Mouse (Mus musculus): ENCODE results near the gene Xpnpep2. TPM values are rescaled to one million over a fixed set of nuclear protein-coding genes. Genes with fewer than 3 reads are reported as not detected.

Gene Xpnpep2
- polyA plus RNA-seq, 1 experiment from 2014 or later = 2.6 TPM

DNA sequence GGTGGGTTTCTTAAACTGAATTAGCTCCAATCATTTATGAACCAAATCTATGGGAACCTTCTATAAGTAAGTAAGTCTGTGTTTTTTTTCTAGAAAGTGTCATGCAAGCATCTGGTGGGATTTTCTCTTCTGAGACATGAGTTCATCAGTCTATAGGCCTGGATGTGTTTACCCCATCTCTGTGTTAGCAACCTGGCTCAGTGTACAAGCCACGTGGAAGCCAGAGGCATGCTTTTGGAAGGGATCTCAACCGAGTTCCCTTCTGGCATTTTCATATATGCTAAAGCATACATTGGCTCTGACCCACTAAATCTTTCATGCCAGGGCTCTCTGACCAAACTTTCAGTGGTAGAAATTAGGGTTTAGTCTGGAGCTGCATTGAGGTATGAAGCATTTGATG lies 45.4 kb downstream of the Xpnpep2 start:
- H3K4me1 ChIP-seq = no peaks in the 10 kb centered on the region
- no peak overlapping the region for H3K4me3 ChIP-seq
- no peak for DNase-seq (ENCODE audit: low spot score)
- H3K36me3 ChIP-seq = no peaks in the 10 kb centered on the region
- H3K27ac ChIP-seq = no peak overlapping the region
- H3K27me3 ChIP-seq (ENCODE audit: low read depth, poor library complexity, severe bottlenecking) = peaks cover 6% of the 10 kb centered on the region
- H3K9me3 ChIP-seq (replicated peaks) = no peaks in the 10 kb centered on the region
- WGBS = 68% methylated on average over 2 of the region's 2 CpGs

GRCm38 (mm10) chrX:48155489-48155888 lies 47.0 kb downstream of the Xpnpep2 start:
- H3K4me3 ChIP-seq = no peak overlapping the region
- H3K9me3 ChIP-seq (replicated peaks) = no peaks in the 10 kb centered on the region
- no peaks in the 10 kb centered on the region for H3K36me3 ChIP-seq
- no peaks in the 10 kb centered on the region for H3K4me1 ChIP-seq
- WGBS = 93% methylated on average over 6 of the region's 6 CpGs
- peaks cover 16% of the 10 kb centered on the region for H3K27me3 ChIP-seq (ENCODE audit: low read depth, poor library complexity, severe bottlenecking)
- H3K27ac ChIP-seq = no peak overlapping the region
- no peak for DNase-seq (ENCODE audit: low spot score)

- Histone ChIP-seq H3K27ac (no peak overlapping the region), H3K9me3 (replicated peaks) (no peaks in the 10 kb centered on the region), H3K4me1 (no peaks in the 10 kb centered on the region), H3K4me3 (no peak overlapping the region), H3K27me3 (ENCODE audit: low read depth, poor library complexity, severe bottlenecking) (peaks cover 18% of the 10 kb centered on the region), H3K36me3 (no peaks in the 10 kb centered on the region)
- 91% methylated on average over 8 of the region's 8 CpGs for WGBS
- DNase-seq (ENCODE audit: low spot score) = no peak
Observed at GRCm38 (mm10) chrX:48157396-48157795, 48.9 kb downstream of the Xpnpep2 start.

DNA sequence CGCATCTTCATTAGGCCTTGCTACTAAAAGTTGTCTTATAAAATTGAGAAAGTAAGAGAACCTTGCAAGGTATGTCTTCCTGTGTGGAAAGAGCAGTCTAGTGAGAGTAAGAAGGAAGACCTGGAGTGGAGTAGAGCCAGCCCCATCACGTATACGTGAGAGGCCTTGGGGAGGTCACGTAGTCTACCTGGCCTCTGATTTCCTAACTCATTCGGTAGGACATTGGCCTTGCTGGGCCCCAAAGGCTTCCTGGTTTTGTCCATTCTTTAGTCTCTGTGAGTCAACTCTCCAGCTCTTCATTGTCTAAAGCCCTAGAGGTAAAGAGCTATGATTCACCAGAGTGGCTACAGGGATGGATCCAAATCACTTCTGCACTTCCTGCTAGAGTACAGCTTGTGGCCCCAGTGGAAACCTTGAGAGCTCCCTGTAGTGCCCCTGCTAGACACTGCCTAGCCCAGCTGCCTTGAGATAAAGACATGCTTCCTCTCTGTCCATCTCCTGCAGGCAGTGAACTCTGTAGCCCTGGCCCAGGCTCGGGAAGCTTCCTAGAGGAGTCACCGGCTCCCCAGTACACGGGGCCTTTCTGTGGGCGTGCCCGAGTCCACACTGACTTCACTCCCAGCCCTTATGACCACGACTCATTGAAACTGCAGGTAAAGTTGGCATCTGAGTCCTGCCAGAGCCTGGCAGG lies 49.8 kb downstream of the Xpnpep2 start:
- Histone ChIP-seq H3K4me3 (no peak overlapping the region), H3K36me3 (no peaks in the 10 kb centered on the region), H3K27me3 (ENCODE audit: low read depth, poor library complexity, severe bottlenecking) (peaks cover 18% of the 10 kb centered on the region), H3K27ac (no peak overlapping the region), H3K4me1 (no peaks in the 10 kb centered on the region), H3K9me3 (replicated peaks) (no peaks in the 10 kb centered on the region)
- DNase-seq (ENCODE audit: low spot score) = no peak
- 90% methylated on average over 11 of the region's 11 CpGs for WGBS

GRCm38 (mm10) chrX:48169892-48170291 lies 61.4 kb downstream of the Xpnpep2 start:
- Histone ChIP-seq H3K4me3 (no peak overlapping the region), H3K4me1 (no peaks in the 10 kb centered on the region), H3K36me3 (peaks cover 11% of the 10 kb centered on the region), H3K27ac (no peak overlapping the region), H3K9me3 (replicated peaks) (no peaks in the 10 kb centered on the region), H3K27me3 (ENCODE audit: low read depth, poor library complexity, severe bottlenecking) (no peaks in the 10 kb centered on the region)
- DNase-seq (ENCODE audit: low spot score) = no peak
- 83% methylated on average over 1 of the region's 1 CpGs for WGBS

DNA sequence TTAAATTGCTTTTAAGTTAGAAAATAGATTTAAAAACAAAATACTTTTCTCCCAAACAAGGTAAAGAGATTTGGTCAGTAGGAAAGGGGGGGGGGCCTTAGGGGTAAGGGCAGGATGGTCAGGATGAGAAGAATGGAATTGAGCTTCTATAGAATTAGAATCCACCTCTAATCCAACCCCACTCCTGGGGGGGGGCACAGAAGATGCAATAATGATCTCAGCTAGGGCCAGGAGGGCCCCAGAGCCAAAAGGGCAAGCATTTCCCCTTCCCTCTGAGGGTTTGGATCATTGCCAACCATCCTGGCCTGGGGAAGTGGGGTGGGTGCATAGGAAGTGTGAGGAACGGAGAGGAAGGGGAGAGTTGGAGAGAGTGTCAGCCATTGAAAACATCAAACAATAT lies 61.8 kb downstream of the Xpnpep2 start:
- WGBS = 69% methylated on average over 1 of the region's 1 CpGs
- peaks cover 16% of the 10 kb centered on the region for H3K36me3 ChIP-seq
- no peak overlapping the region for H3K27ac ChIP-seq
- H3K9me3 ChIP-seq (replicated peaks) = no peaks in the 10 kb centered on the region
- no peak overlapping the region for H3K4me3 ChIP-seq
- no peaks in the 10 kb centered on the region for H3K4me1 ChIP-seq
- no peak for DNase-seq (ENCODE audit: low spot score)
- H3K27me3 ChIP-seq (ENCODE audit: low read depth, poor library complexity, severe bottlenecking) = no peaks in the 10 kb centered on the region

DNA sequence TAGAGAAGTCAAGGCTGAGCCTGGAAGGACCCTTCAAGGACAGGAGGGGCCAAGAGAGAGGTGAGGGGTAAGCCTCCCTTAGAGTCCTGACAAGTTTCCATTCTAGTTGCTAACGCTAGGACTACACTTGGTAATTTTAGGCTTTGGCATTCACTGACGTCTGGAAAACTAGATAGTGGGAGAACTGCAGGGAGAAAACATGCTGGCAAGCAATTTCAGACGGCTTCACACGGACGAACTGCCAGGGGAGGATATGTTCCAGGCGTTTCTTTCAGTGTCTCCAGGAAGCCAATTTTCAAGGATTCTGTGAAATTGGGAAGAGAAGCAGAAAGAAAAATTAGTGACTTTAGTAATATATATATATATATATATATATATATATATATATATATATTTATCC lies 73.3 kb downstream of the Xpnpep2 start:
- Histone ChIP-seq H3K27me3 (ENCODE audit: low read depth, poor library complexity, severe bottlenecking) (0 out of 2 replicates have a peak, but pooled peaks cover 4% of the 10 kb centered on the region), H3K9me3 (replicated peaks) (no peaks in the 10 kb centered on the region), H3K27ac (no peak overlapping the region), H3K4me1 (no peaks in the 10 kb centered on the region), H3K4me3 (no peak overlapping the region), H3K36me3 (peaks cover 12% of the 10 kb centered on the region)
- WGBS = 85% methylated on average over 6 of the region's 6 CpGs
- DNase-seq (ENCODE audit: low spot score) = no peak

GRCm38 (mm10) chrX:48184703-48185102 lies 76.2 kb downstream of the Xpnpep2 start:
- Histone ChIP-seq H3K27ac (no peak overlapping the region), H3K4me1 (no peaks in the 10 kb centered on the region), H3K4me3 (no peak overlapping the region), H3K9me3 (replicated peaks) (no peaks in the 10 kb centered on the region), H3K27me3 (ENCODE audit: low read depth, poor library complexity, severe bottlenecking) (no peaks in the 10 kb centered on the region), H3K36me3 (peaks cover 10% of the 10 kb centered on the region)
- no peak for DNase-seq (ENCODE audit: low spot score)
- 91% methylated on average over 3 of the region's 3 CpGs for WGBS

Other genes with a start within 250 kb of the Xpnpep2 start
- gene Smarca1, start 215.8 kb upstream of the Xpnpep2 start, polyA plus RNA-seq (2016; fragmentation: Nextera tagmentation; extraction: Ambion mirVana) = 13.7 and 22.1 TPM in 2 replicates
- 15.8 and 17.9 TPM in 2 replicates for gene Ocrl, start 196.3 kb upstream of the Xpnpep2 start, polyA plus RNA-seq (2016; fragmentation: Nextera tagmentation; extraction: Ambion mirVana)
- 4.8 and 5.1 TPM in 2 replicates for gene Apln, start 73.9 kb upstream of the Xpnpep2 start, polyA plus RNA-seq (2016; fragmentation: Nextera tagmentation; extraction: Ambion mirVana)
- gene Sash3, start 37.7 kb downstream of the Xpnpep2 start, polyA plus RNA-seq (2016; fragmentation: Nextera tagmentation; extraction: Ambion mirVana) = 0.75 and 0.87 TPM in 2 replicates
- 2.3 and 2.7 TPM in 2 replicates for gene Zdhhc9, start 100.2 kb downstream of the Xpnpep2 start, polyA plus RNA-seq (2016; fragmentation: Nextera tagmentation; extraction: Ambion mirVana)
- 22.5 and 22.9 TPM in 2 replicates for gene Utp14a, start 148.1 kb downstream of the Xpnpep2 start, polyA plus RNA-seq (2016; fragmentation: Nextera tagmentation; extraction: Ambion mirVana)
- gene Bcorl1, start 232.6 kb downstream of the Xpnpep2 start, polyA plus RNA-seq (2016; fragmentation: Nextera tagmentation; extraction: Ambion mirVana) = 3.9 and 4.4 TPM in 2 replicates

Measured in limb, embryonic 10.5 days (tissue).